Mouse (Mus musculus) E14TG2a.4 (cell line): ENCODE measurements around the gene Mgarp.

Source experiments
- H3K27me3 ChIP-seq: 2 replicates; pipeline ENCODE4 v1.6.1; 2014; ENCODE audit warnings: low read length, control low read depth; ENCODE audit not compliant: insufficient read depth
- H3K36me3 ChIP-seq: 2 replicates; pipeline ENCODE4 v1.6.1; 2014; ENCODE audit warnings: low read length, control low read depth; ENCODE audit not compliant: insufficient read depth
- H3K4me1 ChIP-seq: replicated peaks from 2 replicates; pipeline ENCODE4 v1.6.1; 2014; ENCODE audit warnings: low read depth, low read length, control low read depth
- H3K4me3 ChIP-seq: replicated peaks from 2 replicates; pipeline ENCODE4 v1.5.1; 2014; ENCODE audit warnings: mild to moderate bottlenecking, low read length
- H3K9me3 ChIP-seq: 2 replicates; pipeline ENCODE4 v1.6.1; 2014; ENCODE audit warnings: low read length, control low read depth
- CTCF ChIP-seq: conservative IDR thresholded peaks from 2 replicates; pipeline ENCODE4 v1.5.1; 2014; ENCODE audit warnings: low read length
- NANOG ChIP-seq: IDR thresholded peaks from 2 replicates; pipeline ENCODE4 v1.6.1; 2014; ENCODE audit warnings: borderline replicate concordance, low read length, mixed read lengths
- POU5F1 ChIP-seq: IDR thresholded peaks from 2 replicates; pipeline ENCODE4 v1.6.1; 2014; ENCODE audit warnings: low read length, borderline replicate concordance

The Mgarp gene

GRCm38 (mm10) chr3:51391591-51391990, 4.9 kb downstream of the Mgarp start:
- Histone ChIP-seq H3K27me3 (peaks cover 26% of the 10 kb centered on the region), H3K4me3 (no peak overlapping the region), H3K36me3 (0 out of 2 replicates have a peak, but pooled peaks cover 3% of the 10 kb centered on the region), H3K4me1 (peaks cover 24% of the 10 kb centered on the region), H3K9me3 (no peaks in the 10 kb centered on the region)
- no peak for TF ChIP-seq CTCF
- no peak for TF ChIP-seq POU5F1
- TF ChIP-seq NANOG, result no peak

GRCm38 (mm10) chr3:51391095-51391494, 5.4 kb downstream of the Mgarp start:
- peaks cover 24% of the 10 kb centered on the region for H3K27me3 ChIP-seq
- no peak overlapping the region for H3K4me3 ChIP-seq

GRCm38 (mm10) chr3:51388904-51389303, 7.6 kb downstream of the Mgarp start:
- no peak for TF ChIP-seq POU5F1
- TF ChIP-seq CTCF, result no peak
- TF ChIP-seq NANOG, result no peak
- Histone ChIP-seq H3K9me3 (no peaks in the 10 kb centered on the region), H3K4me3 (peak overlapping the region; percentile 43), H3K4me1 (peaks cover 15% of the 10 kb centered on the region), H3K36me3 (0 out of 2 replicates have a peak, but pooled peaks cover 3% of the 10 kb centered on the region), H3K27me3 (peaks cover 14% of the 10 kb centered on the region)

More at GRCm38 (mm10) chr3:51391095-51391494, 5.4 kb downstream of the Mgarp start:
- Histone ChIP-seq H3K36me3 (0 out of 2 replicates have a peak, but pooled peaks cover 3% of the 10 kb centered on the region), H3K9me3 (no peaks in the 10 kb centered on the region), H3K4me1 (peaks cover 22% of the 10 kb centered on the region)
- TF ChIP-seq NANOG, result no peak
- no peak for TF ChIP-seq POU5F1
- TF ChIP-seq CTCF, result no peak

- Histone ChIP-seq H3K4me1 (peaks cover 15% of the 10 kb centered on the region), H3K9me3 (no peaks in the 10 kb centered on the region), H3K4me3 (no peak overlapping the region), H3K36me3 (0 out of 2 replicates have a peak, but pooled peaks cover 3% of the 10 kb centered on the region), H3K27me3 (peaks cover 14% of the 10 kb centered on the region)
- TF ChIP-seq POU5F1, result no peak
Measured at GRCm38 (mm10) chr3:51387868-51388381, 8.6 kb downstream of the Mgarp start.

GRCm38 (mm10) chr3:51387134-51387451, 9.4 kb downstream of the Mgarp start:
- no peak for TF ChIP-seq CTCF
- TF ChIP-seq NANOG, result no peak
- no peak for TF ChIP-seq POU5F1
- H3K36me3 ChIP-seq, result 0 out of 2 replicates have a peak, but pooled peaks cover 3% of the 10 kb centered on the region
- no peaks in the 10 kb centered on the region for H3K9me3 ChIP-seq
- no peak overlapping the region for H3K4me3 ChIP-seq
- H3K27me3 ChIP-seq, result peaks cover 14% of the 10 kb centered on the region
- peaks cover 15% of the 10 kb centered on the region for H3K4me1 ChIP-seq

GRCm38 (mm10) chr3:51386441-51387133, 10.0 kb downstream of the Mgarp start:
- H3K4me1 ChIP-seq, result peaks cover 15% of the 10 kb centered on the region
- no peak overlapping the region for H3K4me3 ChIP-seq
- H3K27me3 ChIP-seq, result peaks cover 14% of the 10 kb centered on the region
- TF ChIP-seq POU5F1, result no peak
- no peak for TF ChIP-seq CTCF
- no peak for TF ChIP-seq NANOG
- 0 out of 2 replicates have a peak, but pooled peaks cover 3% of the 10 kb centered on the region for H3K36me3 ChIP-seq
- H3K9me3 ChIP-seq, result no peaks in the 10 kb centered on the region

- Histone ChIP-seq H3K36me3 (no peaks in the 10 kb centered on the region), H3K9me3 (no peaks in the 10 kb centered on the region), H3K4me3 (no peak overlapping the region), H3K4me1 (peaks cover 11% of the 10 kb centered on the region), H3K27me3 (peaks cover 5% of the 10 kb centered on the region; the same call in 1 of the 2 replicates)
- no peak for TF ChIP-seq CTCF
- no peak for TF ChIP-seq POU5F1
- TF ChIP-seq NANOG, result no peak
Measured at GRCm38 (mm10) chr3:51383409-51383808, 13.1 kb downstream of the Mgarp start.

GRCm38 (mm10) chr3:51380660-51381014, 15.9 kb downstream of the Mgarp start:
- Histone ChIP-seq H3K4me1 (peaks cover 12% of the 10 kb centered on the region), H3K36me3 (no peaks in the 10 kb centered on the region), H3K4me3 (no peak overlapping the region), H3K9me3 (no peaks in the 10 kb centered on the region), H3K27me3 (no peaks in the 10 kb centered on the region)
- TF ChIP-seq POU5F1, result no peak
- no peak for TF ChIP-seq NANOG
- no peak for TF ChIP-seq CTCF
